Mouse (Mus musculus) erythroid progenitor cell, adult 5-6 weeks (primary cell): ENCODE results near the gene Olfr1204. TPM values are rescaled to one million over a fixed set of nuclear protein-coding genes. Genes with fewer than 3 reads are reported as not detected.

Source experiments
- ATAC-seq: replicated peaks from 2 replicates; pipeline ENCODE4 v1.8.0; 2016; ENCODE audit warnings: moderate number of reproducible peaks, mild to moderate bottlenecking, moderate TSS enrichment, inconsistent platforms; ENCODE audit not compliant: poor library complexity, low FRiP score, severe bottlenecking
- total RNA-seq, 2 experiments: library from RNA; stranded (forward) in 1 of 2; stranded (reverse) in 1 of 2; fragments of 150-400 nt in 1 of 2; fragments of 186-747, 209-891 nt in 1 of 2; gene quantifications; 2 replicates each; pipeline versions ENCODE4 v1.2.3 to v1.2.4; 2015 to 2017; ENCODE audit warnings: low replicate concordance in 2 of 2

Gene Olfr1204
- not detected in 2 replicates for total RNA-seq (2015; ENCODE audit: low replicate concordance)
- not detected in 2 replicates for total RNA-seq (2017; ENCODE audit: low replicate concordance)

DNA sequence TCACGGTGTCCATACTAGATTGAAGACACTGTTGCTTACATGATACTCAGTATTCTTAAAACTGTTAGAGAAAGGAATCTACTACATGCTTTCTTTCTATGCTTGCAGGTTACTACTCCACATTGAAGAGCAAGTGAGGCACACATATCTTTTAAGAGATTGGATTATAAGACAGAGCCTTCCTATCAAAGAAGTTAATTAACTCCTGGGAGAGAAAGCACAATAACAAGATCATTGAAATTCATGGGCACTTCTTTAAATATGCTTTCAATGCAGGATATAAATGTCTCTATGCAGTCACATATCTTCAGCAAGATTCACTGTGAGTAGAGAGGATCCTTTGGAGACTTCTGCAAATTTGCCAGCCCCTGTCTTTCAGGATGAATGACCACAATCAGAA is at the start of gene Olfr1204:
Gene Olfr1204 (plus strand): TSS at position 301 of the 400 bp plus-strand sequence.
- ATAC-seq = no peak

DNA sequence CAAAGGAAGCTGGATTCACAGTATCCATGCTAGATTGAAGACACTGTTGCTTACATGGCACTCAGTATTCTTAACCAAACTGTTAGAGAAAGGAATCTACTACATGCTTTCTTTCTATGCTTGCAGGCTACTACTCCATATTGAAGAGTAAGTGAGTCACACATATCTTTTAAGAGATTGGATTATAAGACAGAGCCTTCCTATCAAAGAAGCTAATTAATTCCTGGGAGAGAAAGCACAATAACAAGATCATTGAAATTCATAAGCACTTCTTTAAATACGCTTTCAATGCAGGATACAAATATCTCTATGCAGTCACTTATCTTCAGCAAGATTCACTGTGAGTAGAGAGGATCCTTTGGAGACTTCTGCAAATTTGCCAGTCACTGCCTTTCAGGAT is 34.9 kb upstream of the Olfr1204 start, which contains the start of gene Olfr1202:
Gene Olfr1202 (plus strand): TSS at position 301 of the 400 bp plus-strand sequence.
- no peak for ATAC-seq

DNA sequence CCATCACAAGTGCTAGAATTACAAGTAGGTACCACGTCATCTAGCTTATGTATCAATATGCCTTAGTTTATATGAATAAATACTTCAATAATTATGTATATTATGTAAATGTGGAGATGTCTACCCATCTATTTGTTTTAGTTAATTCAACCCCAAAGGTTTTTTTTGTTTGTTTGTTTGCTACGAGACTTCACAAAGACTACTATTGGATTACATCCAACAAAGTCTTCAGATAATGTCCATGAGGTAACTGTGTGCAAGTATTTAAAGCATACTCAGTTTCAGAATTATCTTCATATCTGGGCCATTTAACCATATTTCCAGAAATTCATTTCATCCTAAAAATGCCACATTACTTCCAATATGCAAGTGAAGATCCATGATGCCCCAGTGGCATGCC is 19.7 kb upstream of the Olfr1204 start, which contains the start of gene Olfr1205:
Gene Olfr1205 (plus strand): TSS at position 301 of the 400 bp plus-strand sequence.
- no peak for ATAC-seq

DNA sequence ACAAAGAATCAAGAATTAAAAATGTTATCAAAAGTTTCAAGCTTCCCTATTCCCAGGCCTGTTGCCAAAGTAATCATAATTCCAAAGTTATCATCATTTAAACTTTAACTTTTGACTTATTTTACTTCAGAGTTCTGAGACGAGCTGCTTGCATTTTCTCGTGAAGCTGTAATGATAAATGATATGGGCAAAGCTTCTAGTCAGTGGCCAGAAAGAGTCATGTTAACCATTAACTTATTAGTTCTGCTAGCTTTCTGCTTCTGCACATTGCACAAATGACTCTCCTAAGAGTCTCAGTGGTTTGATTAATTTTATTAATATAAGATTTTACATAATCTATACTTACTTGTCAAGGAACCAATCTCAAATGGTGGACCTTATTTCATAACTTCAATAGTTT is 10.6 kb upstream of the Olfr1204 start:
- no peak for ATAC-seq

DNA sequence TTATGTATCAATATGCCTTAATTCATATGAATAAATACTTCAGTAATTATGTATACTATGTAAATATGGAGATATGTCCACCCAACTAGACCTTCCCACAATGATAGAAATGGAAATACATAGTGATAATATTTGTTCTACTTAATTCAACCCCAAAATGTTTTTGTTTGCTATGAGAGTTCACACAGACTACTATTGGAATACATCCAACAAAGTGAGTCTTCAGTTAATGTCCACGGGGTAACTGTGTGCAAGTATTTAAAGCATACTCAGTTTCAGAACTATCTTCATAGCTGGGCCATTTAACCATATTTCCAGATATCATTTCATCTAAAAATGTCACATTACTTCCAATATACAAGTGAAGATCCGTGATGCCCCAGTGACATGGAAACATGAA is 13.8 kb downstream of the Olfr1204 start, which contains the start of gene Olfr1206:
Gene Olfr1206 (plus strand): TSS at position 301 of the 400 bp plus-strand sequence.
- no peak for ATAC-seq

DNA sequence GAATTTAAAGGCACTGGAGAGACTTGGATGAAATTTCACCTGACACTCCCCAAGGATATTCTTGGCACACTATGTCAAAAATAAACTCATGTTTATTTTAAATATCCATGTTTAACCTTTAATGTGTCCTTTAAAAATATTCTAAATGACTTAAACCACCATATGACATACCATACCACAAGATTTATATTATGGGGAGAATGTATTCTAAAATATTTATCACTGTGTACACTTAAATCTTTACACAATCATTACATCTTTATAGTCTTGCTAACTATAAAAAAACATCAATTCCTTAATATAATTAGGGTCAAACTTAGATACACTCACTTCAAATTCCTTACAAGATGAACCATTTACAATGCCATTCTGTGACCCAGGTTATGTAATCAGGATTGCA is 53.1 kb downstream of the Olfr1204 start, which contains the start of gene Olfr1208:
Gene Olfr1208 (minus strand): TSS at position 101 of the 400 bp plus-strand sequence.
- ATAC-seq = no peak

Other genes starting within 250 kb of the Olfr1204 start
- gene Olfr1191-ps1, start 208.8 kb upstream of the Olfr1204 start, total RNA-seq (2015; ENCODE audit: low replicate concordance) = not detected in 2 replicates
- gene Olfr1191-ps1, start 208.8 kb upstream of the Olfr1204 start, total RNA-seq (2017; ENCODE audit: low replicate concordance) = not detected in 2 replicates
- not detected in 2 replicates for gene Olfr1192-ps1, start 200.8 kb upstream of the Olfr1204 start, total RNA-seq (2015; ENCODE audit: low replicate concordance)
- not detected in 2 replicates for gene Olfr1192-ps1, start 200.8 kb upstream of the Olfr1204 start, total RNA-seq (2017; ENCODE audit: low replicate concordance)
- not detected in 2 replicates for gene Olfr1193, start 173.7 kb upstream of the Olfr1204 start, total RNA-seq (2015; ENCODE audit: low replicate concordance)
- gene Olfr1193, start 173.7 kb upstream of the Olfr1204 start, total RNA-seq (2017; ENCODE audit: low replicate concordance) = not detected in 2 replicates
- gene Olfr1195, start 160.1 kb upstream of the Olfr1204 start, total RNA-seq (2015; ENCODE audit: low replicate concordance) = not detected in 2 replicates
- gene Olfr1195, start 160.1 kb upstream of the Olfr1204 start, total RNA-seq (2017; ENCODE audit: low replicate concordance) = not detected in 2 replicates
- gene Olfr1196, start 144.7 kb upstream of the Olfr1204 start, total RNA-seq (2015; ENCODE audit: low replicate concordance) = not detected in 2 replicates
- not detected in 2 replicates for gene Olfr1196, start 144.7 kb upstream of the Olfr1204 start, total RNA-seq (2017; ENCODE audit: low replicate concordance)
- gene Olfr1197, start 116.9 kb upstream of the Olfr1204 start, total RNA-seq (2015; ENCODE audit: low replicate concordance) = not detected in 2 replicates
- not detected in 2 replicates for gene Olfr1197, start 116.9 kb upstream of the Olfr1204 start, total RNA-seq (2017; ENCODE audit: low replicate concordance)
- gene Olfr1198, start 97.9 kb upstream of the Olfr1204 start, total RNA-seq (2015; ENCODE audit: low replicate concordance) = not detected in 2 replicates
- gene Olfr1198, start 97.9 kb upstream of the Olfr1204 start, total RNA-seq (2017; ENCODE audit: low replicate concordance) = not detected in 2 replicates
- gene Olfr1199, start 88.8 kb upstream of the Olfr1204 start, total RNA-seq (2015; ENCODE audit: low replicate concordance) = not detected in 2 replicates
- gene Olfr1199, start 88.8 kb upstream of the Olfr1204 start, total RNA-seq (2017; ENCODE audit: low replicate concordance) = not detected in 2 replicates
- not detected in 2 replicates for gene Olfr1200, start 78.8 kb upstream of the Olfr1204 start, total RNA-seq (2015; ENCODE audit: low replicate concordance)
- gene Olfr1200, start 78.8 kb upstream of the Olfr1204 start, total RNA-seq (2017; ENCODE audit: low replicate concordance) = not detected in 2 replicates
- gene Olfr1201, start 56.3 kb upstream of the Olfr1204 start, total RNA-seq (2015; ENCODE audit: low replicate concordance) = not detected in 2 replicates
- not detected in 2 replicates for gene Olfr1201, start 56.3 kb upstream of the Olfr1204 start, total RNA-seq (2017; ENCODE audit: low replicate concordance)
- not detected in 2 replicates for gene Olfr1202, start 34.8 kb upstream of the Olfr1204 start, total RNA-seq (2015; ENCODE audit: low replicate concordance)
- gene Olfr1202, start 34.8 kb upstream of the Olfr1204 start, total RNA-seq (2017; ENCODE audit: low replicate concordance) = not detected in 2 replicates
- gene Olfr1205, start 19.6 kb upstream of the Olfr1204 start, total RNA-seq (2015; ENCODE audit: low replicate concordance) = not detected in 2 replicates
- gene Olfr1205, start 19.6 kb upstream of the Olfr1204 start, total RNA-seq (2017; ENCODE audit: low replicate concordance) = not detected in 2 replicates
- not detected in 2 replicates for gene Olfr1206, start 13.9 kb downstream of the Olfr1204 start, total RNA-seq (2015; ENCODE audit: low replicate concordance)
- gene Olfr1206, start 13.9 kb downstream of the Olfr1204 start, total RNA-seq (2017; ENCODE audit: low replicate concordance) = not detected in 2 replicates
- not detected in 2 replicates for gene Olfr1208, start 53.0 kb downstream of the Olfr1204 start, total RNA-seq (2015; ENCODE audit: low replicate concordance)
- not detected in 2 replicates for gene Olfr1208, start 53.0 kb downstream of the Olfr1204 start, total RNA-seq (2017; ENCODE audit: low replicate concordance)
- gene Olfr1209, start 65.9 kb downstream of the Olfr1204 start, total RNA-seq (2015; ENCODE audit: low replicate concordance) = not detected in 2 replicates
- not detected in 2 replicates for gene Olfr1209, start 65.9 kb downstream of the Olfr1204 start, total RNA-seq (2017; ENCODE audit: low replicate concordance)
- not detected in 2 replicates for gene Olfr1211, start 88.8 kb downstream of the Olfr1204 start, total RNA-seq (2015; ENCODE audit: low replicate concordance)
- gene Olfr1211, start 88.8 kb downstream of the Olfr1204 start, total RNA-seq (2017; ENCODE audit: low replicate concordance) = not detected in 2 replicates
- not detected in 2 replicates for gene Olfr1212, start 104.7 kb downstream of the Olfr1204 start, total RNA-seq (2015; ENCODE audit: low replicate concordance)
- not detected in 2 replicates for gene Olfr1212, start 104.7 kb downstream of the Olfr1204 start, total RNA-seq (2017; ENCODE audit: low replicate concordance)
- gene Gm13762, start 131.0 kb downstream of the Olfr1204 start, total RNA-seq (2015; ENCODE audit: low replicate concordance) = not detected in 2 replicates
- gene Gm13762, start 131.0 kb downstream of the Olfr1204 start, total RNA-seq (2017; ENCODE audit: low replicate concordance) = not detected in 2 replicates
- not detected in 2 replicates for gene Olfr1214, start 143.4 kb downstream of the Olfr1204 start, total RNA-seq (2015; ENCODE audit: low replicate concordance)
- not detected in 2 replicates for gene Olfr1214, start 143.4 kb downstream of the Olfr1204 start, total RNA-seq (2017; ENCODE audit: low replicate concordance)
- gene Olfr1215, start 157.7 kb downstream of the Olfr1204 start, total RNA-seq (2015; ENCODE audit: low replicate concordance) = not detected in 2 replicates
- gene Olfr1215, start 157.7 kb downstream of the Olfr1204 start, total RNA-seq (2017; ENCODE audit: low replicate concordance) = not detected in 2 replicates
- not detected in 2 replicates for gene Olfr1216, start 169.0 kb downstream of the Olfr1204 start, total RNA-seq (2015; ENCODE audit: low replicate concordance)
- gene Olfr1216, start 169.0 kb downstream of the Olfr1204 start, total RNA-seq (2017; ENCODE audit: low replicate concordance) = not detected in 2 replicates
- not detected in 2 replicates for gene Olfr1217, start 182.8 kb downstream of the Olfr1204 start, total RNA-seq (2015; ENCODE audit: low replicate concordance)
- gene Olfr1217, start 182.8 kb downstream of the Olfr1204 start, total RNA-seq (2017; ENCODE audit: low replicate concordance) = not detected in 2 replicates
- not detected in 2 replicates for gene Olfr1218, start 211.9 kb downstream of the Olfr1204 start, total RNA-seq (2015; ENCODE audit: low replicate concordance)
- not detected in 2 replicates for gene Olfr1218, start 211.9 kb downstream of the Olfr1204 start, total RNA-seq (2017; ENCODE audit: low replicate concordance)
- gene Olfr1219, start 234.2 kb downstream of the Olfr1204 start, total RNA-seq (2015; ENCODE audit: low replicate concordance) = not detected in 2 replicates
- gene Olfr1219, start 234.2 kb downstream of the Olfr1204 start, total RNA-seq (2017; ENCODE audit: low replicate concordance) = not detected in 2 replicates